Mouse (Mus musculus): ENCODE measurements around the gene Cacng3.

- TF ChIP-seq CTCF (IDR thresholded peaks at IDR 0.05; ENCODE audit: low read depth) (no peak), EP300 (IDR thresholded peaks at IDR 0.05; ENCODE audit: low read depth) (no peak)
Observed at GRCm38 (mm10) chr7:122740663-122741062, 70.4 kb downstream of the Cacng3 start.
